Mouse (Mus musculus): ENCODE data around the gene Fignl1.

Fignl1 gene

GRCm38 (mm10) chr11:11808820-11809403 lies at the start of gene Fignl1:
Fignl1 (minus strand) TSS chr11:11808962.
- peak; percentile 94 for DNase-seq (ENCODE audit: low read depth, low spot score)

DNA sequence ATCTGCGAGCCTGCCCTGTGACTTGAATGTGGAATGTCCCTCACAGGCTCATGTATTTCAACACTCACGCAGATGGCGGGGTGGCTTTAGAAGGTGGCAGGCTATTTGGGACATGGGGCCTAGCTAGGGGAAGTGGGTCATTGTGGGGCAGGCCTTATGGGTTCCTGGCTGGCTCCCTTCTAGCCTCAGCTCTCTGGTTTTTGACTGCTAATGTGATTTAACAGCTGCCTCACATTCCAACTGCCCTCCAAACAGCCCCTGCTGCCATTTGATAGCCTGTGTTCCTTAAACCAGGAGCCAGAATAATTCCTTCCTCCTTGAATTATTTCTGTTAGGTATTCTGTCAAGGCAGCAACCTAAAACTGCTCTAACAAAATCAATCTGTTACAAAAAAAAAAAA lies 48.2 kb upstream of the Fignl1 start:
- peak; percentile 60 for DNase-seq (ENCODE audit: low read depth, low spot score)

DNA sequence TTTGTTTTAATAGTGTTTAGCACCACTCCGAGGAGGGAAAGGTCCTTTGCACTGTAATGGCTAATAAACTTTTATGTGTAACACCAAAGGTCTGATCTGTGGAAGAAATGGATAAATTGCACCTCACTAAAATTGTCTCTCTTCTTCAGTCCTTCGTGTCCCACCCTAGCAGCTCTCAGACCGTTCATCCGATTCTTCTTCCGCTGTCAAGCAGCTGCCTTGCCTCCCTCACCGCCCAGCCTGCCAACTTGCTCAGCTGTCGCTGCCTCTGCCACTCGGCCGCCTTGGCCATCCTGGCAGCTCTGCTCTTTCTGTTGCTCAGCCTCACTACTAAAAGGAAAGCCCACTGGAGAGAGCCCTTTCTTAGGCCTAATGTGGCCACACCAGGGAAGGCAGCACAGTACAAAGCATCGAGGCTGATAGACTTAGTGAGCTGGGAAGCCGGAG lies 46.9 kb upstream of the Fignl1 start:
- peak; percentile 63 for DNase-seq (ENCODE audit: low read depth, low spot score)

GRCm38 (mm10) chr11:11855061-11855672 lies 46.4 kb upstream of the Fignl1 start:
- DNase-seq (ENCODE audit: low read depth, low spot score): no peak

- DNase-seq (ENCODE audit: low read depth, low spot score): no peak
Observed at GRCm38 (mm10) chr11:11853731-11854461, 45.1 kb upstream of the Fignl1 start.

GRCm38 (mm10) chr11:11851957-11852505 lies 43.3 kb upstream of the Fignl1 start:
- DNase-seq (ENCODE audit: low read depth, low spot score): no peak

GRCm38 (mm10) chr11:11850476-11851267 lies 41.9 kb upstream of the Fignl1 start:
- DNase-seq (ENCODE audit: low read depth, low spot score): peak; percentile 79

- DNase-seq (ENCODE audit: low read depth, low spot score): no peak
Observed at GRCm38 (mm10) chr11:11849513-11850311, 41.0 kb upstream of the Fignl1 start.

DNA sequence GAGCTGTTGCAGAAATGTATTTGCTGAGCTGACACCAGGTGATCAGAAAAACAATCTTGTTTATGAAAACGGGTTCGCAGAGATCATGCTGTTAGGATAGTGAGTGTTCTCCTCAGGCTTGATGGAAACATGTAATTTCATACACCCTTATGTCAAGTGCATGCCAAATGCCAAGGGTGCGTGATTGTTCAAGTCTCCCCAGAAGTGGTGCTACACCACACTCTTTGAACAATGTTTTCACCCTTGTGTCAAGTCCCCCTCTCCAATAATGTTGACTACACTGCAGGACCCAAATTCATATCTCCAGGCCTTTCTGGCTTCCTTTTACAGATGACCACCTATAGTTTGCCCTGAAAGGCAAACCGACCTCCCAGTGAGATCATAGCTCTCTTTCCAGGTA lies 39.7 kb upstream of the Fignl1 start:
- no peak for DNase-seq (ENCODE audit: low read depth, low spot score)

GRCm38 (mm10) chr11:11845044-11845443 lies 36.3 kb upstream of the Fignl1 start:
- DNase-seq (ENCODE audit: low read depth, low spot score): peak; percentile 82

GRCm38 (mm10) chr11:11844367-11844971 lies 35.7 kb upstream of the Fignl1 start:
- DNase-seq (ENCODE audit: low read depth, low spot score): peak; percentile 99

DNA sequence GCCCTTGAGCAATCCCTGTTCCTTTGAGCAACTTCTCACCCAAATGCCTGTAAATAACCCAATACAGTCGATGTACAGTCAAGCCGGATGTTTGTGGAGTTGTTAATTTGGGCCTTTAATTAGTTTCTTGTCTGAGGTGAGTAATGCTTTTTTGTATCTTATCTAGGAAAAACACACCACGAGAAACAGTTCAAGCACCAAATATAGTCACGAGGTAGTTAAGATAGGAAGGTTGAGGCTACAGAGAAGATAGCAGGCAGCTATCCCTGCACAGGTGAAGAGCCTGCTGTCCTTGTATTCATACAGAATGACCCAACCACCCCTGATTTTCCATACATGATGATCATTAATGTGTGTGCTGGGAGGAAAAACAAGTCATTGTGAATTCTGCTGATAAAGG lies 32.8 kb upstream of the Fignl1 start:
- DNase-seq (ENCODE audit: low read depth, low spot score): no peak

DNA sequence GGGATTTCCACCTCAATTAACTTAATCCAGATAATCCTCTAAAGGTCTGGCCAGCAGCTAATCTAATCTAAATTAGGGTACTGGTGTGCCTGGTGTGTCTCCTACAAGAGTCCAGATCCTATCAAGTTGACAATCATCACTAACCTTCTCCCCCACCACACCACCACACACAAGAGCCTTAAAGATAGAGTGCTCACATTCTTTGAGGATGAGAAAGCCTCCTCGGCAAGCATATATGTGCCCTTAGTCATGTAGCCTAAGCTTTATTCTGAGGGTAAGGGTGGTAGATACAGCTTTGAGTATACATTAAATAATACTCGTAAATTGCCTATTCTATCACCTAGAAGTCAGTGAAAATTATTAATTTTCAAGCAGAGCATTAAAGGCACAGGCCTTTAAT lies 32.0 kb upstream of the Fignl1 start:
- DNase-seq (ENCODE audit: low read depth, low spot score): no peak

GRCm38 (mm10) chr11:11839874-11840273 lies 31.1 kb upstream of the Fignl1 start:
- no peak for DNase-seq (ENCODE audit: low read depth, low spot score)

- DNase-seq (ENCODE audit: low read depth, low spot score): no peak
Observed at GRCm38 (mm10) chr11:11837384-11837783, 28.6 kb upstream of the Fignl1 start.

- DNase-seq (ENCODE audit: low read depth, low spot score): no peak
Observed at GRCm38 (mm10) chr11:11836713-11837370, 28.1 kb upstream of the Fignl1 start.

DNA sequence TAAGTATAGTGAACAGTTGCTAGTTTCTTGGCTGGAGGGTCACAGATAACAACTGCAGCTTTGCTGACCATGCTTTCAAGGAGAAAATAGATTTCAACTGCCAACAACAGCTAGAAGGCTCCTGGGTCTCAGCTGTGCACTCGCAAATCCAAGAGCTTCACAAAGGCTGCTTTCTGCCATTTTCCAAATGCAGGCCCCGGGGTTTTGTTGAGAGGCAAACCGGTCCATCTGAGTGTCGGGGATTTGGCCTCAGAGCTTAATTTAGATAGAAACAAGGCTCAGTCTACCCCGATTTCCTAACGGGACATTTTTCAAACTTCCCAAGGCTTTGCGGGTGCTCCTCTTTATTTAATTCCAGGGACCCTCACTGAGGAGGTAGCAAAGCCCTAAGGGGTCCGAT lies 27.5 kb upstream of the Fignl1 start:
- DNase-seq (ENCODE audit: low read depth, low spot score): no peak

GRCm38 (mm10) chr11:11835791-11836190 lies 27.0 kb upstream of the Fignl1 start:
- DNase-seq (ENCODE audit: low read depth, low spot score): no peak

- DNase-seq (ENCODE audit: low read depth, low spot score): no peak
Observed at GRCm38 (mm10) chr11:11835361-11835760, 26.6 kb upstream of the Fignl1 start.

DNA sequence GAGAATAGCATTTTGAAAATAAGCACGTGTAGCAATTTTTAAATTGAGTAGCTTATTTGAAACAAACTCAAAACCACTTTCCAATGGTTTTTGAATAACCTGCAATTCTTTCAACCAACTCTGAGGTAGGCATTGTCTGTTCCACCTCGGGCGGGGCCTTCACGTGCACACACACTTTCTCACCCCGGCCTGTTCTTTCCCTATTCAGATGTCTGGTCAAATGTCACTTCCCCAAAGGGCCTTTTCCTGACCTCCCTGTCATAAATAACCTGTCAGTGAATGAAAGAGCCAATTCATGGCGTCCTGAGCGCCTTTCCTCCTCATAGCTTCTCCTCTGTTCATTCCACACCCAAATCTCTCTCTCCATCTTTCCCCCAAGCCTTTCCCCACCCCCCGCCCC lies 24.3 kb upstream of the Fignl1 start:
- DNase-seq (ENCODE audit: low read depth, low spot score): no peak

Data from skeletal muscle tissue, adult 2 months (tissue).